Mouse (Mus musculus) kidney, adult 8-10 months (tissue): ENCODE measurements at regions not wholly inside any gene's neighbourhood (a gene's known extent, or its start where the extent isn't known, plus 50 kb on each side); places are given as distances from the start of the nearest gene placed in this dataset.

Experiments
- DNase-seq, 2 experiments: peaks; one replicate each; pipeline ENCODE4 v3.0.0; 2022

DNA sequence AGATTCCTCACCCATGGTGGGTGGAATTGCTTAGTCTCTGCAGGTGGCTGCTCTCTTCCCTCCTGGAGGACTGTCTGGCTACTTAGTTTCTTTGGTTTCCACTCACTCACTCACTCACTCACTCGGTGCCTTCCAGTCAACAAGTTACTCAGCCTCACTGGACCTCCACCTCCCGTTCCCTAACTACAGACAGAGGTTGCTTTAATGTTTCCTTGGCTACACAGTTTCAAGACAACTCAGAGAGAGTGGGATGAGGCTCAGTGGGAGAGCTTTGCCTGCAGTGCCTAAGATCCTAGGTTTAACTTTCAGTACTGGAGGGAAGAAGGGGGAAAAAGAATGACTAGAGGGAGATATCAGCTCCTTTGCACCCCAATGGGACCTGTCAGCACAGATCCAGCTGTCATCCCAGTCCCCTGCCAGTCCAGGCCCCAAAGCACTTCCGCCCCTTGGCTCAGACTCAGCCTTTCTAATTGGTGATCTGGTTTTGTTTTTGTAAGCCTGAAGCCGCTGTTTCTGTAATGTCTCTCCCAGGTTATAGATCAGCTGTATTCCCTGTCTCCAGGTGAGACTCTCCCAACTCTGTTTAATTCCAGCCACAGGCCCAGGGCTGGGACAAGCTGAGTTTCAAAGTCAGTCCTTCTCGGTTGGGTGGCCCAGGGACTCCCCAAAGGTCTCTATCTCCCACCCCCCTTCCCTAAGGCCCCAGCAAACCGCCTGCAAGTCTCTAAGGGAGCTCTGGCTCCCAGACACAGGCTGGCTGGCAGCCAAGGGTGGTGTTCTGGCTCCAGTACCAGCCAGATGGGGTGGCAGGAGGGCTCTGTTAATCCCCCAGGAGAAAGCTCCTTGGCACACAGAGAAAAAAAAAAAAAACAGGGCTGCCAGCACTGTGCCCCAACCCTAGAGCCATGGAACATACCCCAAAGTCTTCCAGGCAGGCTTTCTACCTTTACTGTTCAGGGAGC is 60.5 kb upstream of the Cdon start:
- peak; percentile 21 to 33 for DNase-seq

- no peak for DNase-seq
Measured at GRCm38 (mm10) chr9:35361432-35361831, 59.5 kb upstream of the Cdon start.

- DNase-seq: no peak
Measured at GRCm38 (mm10) chr9:35362276-35362675, 58.7 kb upstream of the Cdon start.

GRCm38 (mm10) chr9:35363079-35363478 is 57.8 kb upstream of the Cdon start:
- no peak for DNase-seq

GRCm38 (mm10) chr9:35363936-35364335 is 57.0 kb upstream of the Cdon start:
- DNase-seq: no peak

DNA sequence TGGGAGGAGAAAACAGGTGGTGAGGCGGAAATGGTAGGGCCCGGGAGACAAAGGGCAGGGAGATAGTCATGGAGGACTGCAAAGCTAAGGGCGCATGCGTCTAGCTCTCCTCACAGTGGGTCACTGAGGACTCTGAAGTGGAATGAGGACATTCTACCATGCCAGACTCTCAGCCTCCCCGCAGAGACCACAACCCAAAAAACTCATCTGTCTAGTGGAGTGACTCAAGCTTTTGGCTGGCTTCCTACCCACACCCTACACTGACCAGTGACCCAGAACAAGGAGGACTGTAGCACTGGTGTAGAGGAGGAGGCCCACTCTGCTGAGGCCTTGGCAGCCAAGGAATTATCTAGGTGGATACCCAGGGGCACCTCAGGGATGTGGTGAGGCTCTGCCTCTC is 55.0 kb upstream of the Cdon start:
- no peak for DNase-seq

- no peak for DNase-seq
Measured at GRCm38 (mm10) chr9:35369063-35369462, 51.9 kb upstream of the Cdon start.

DNA sequence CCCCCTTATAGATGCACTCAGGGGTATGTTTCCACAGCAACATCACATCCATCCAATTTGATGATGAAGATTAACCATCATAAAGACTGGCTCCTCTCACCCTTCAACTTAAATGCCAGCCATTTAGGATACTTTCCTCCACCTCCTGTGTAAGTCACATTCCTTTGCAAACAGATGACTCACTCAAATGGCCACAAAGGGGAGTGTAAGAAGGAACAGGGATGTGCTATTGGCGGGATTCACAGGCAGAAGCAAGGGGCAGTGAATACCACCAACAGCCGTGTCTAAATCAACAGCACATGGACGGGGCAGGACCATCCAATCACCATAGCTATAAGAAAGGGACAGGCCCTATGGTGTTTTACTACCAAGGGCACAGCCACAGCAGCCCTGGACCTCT is 50.9 kb upstream of the Cdon start:
- no peak for DNase-seq

DNA sequence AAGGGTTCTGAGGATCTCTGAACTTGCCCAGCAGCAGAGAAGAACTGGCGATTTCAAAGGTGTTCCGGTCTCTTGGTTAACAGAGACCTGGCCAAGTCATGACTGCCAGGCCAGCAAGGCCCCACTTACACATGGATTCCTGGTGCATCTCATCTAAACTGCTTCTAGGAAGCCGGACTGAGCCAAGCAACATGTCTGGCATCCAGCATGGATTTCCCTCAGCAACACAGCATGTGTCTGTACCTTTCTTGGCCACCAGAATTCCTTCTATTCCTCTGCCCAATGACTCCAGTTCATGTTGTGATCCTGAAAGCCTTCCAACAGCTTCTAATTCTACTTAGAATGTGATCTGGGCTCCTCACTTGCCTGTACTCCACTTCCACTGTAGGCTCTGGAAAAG is 50.0 kb upstream of the Cdon start:
- no peak for DNase-seq
